Mouse (Mus musculus): ENCODE results near the gene Hmgcl. TPM values are rescaled to one million over a fixed set of nuclear protein-coding genes. Genes with fewer than 3 reads are reported as not detected.

Gene Hmgcl
- polyA plus RNA-seq, 1 experiment = 76.6 TPM

GRCm38 (mm10) chr4:135920304-135921241, 25.7 kb upstream of the Hmgcl start, which contains the start of gene Fuca1:
Gene Fuca1 (plus strand): TSS chr4:135920735.
- Histone ChIP-seq H3K4me1 (ENCODE audit: control insufficient read depth, insufficient read depth, insufficient read length, low read length) (peaks cover 18% of the 10 kb centered on the region), H3K4me3 (ENCODE audit: low read depth, low read length) (peak within 1 kb of the TSS; percentile 88), H3K36me3 (ENCODE audit: control insufficient read depth, insufficient read depth, low read length) (peaks cover 17% of the 10 kb centered on the region), H3K27me3 (ENCODE audit: control insufficient read depth, insufficient read depth, low read length) (no peaks in the 10 kb centered on the region), H3K27ac (ENCODE audit: insufficient read depth, low read depth, low read length) (peak within 1 kb of the TSS; percentile 91)
- WGBS = under 1% methylated on average over 60 of the region's 60 CpGs
- TF ChIP-seq POLR2A (IDR thresholded peaks at IDR 0.05; ENCODE audit: low read depth, low read length) (peak; percentile 60; the same call in 1 of the 2 replicates), CTCF (IDR thresholded peaks at IDR 0.05; ENCODE audit: extremely low read depth, insufficient read length, insufficient replicate concordance, low read depth, low read length) (peak; percentile 98)

GRCm38 (mm10) chr4:135921257-135922120, 24.8 kb upstream of the Hmgcl start:
- Histone ChIP-seq H3K4me3 (ENCODE audit: low read depth, low read length) (peak overlapping the region; percentile 88), H3K4me1 (ENCODE audit: control insufficient read depth, insufficient read depth, insufficient read length, low read length) (peaks cover 18% of the 10 kb centered on the region), H3K27ac (ENCODE audit: insufficient read depth, low read depth, low read length) (peak overlapping the region; percentile 91), H3K27me3 (ENCODE audit: control insufficient read depth, insufficient read depth, low read length) (no peaks in the 10 kb centered on the region), H3K36me3 (ENCODE audit: control insufficient read depth, insufficient read depth, low read length) (peaks cover 26% of the 10 kb centered on the region)
- 1% methylated on average over 26 of the region's 26 CpGs for WGBS
- no peak; the same call in 1 of the 2 replicates for TF ChIP-seq CTCF (IDR thresholded peaks at IDR 0.05; ENCODE audit: extremely low read depth, insufficient read length, insufficient replicate concordance, low read depth, low read length)
- peak; percentile 65; the same call in 1 of the 2 replicates for TF ChIP-seq POLR2A (IDR thresholded peaks at IDR 0.05; ENCODE audit: low read depth, low read length)

GRCm38 (mm10) chr4:135922190-135922589, 24.1 kb upstream of the Hmgcl start:
- TF ChIP-seq CTCF (IDR thresholded peaks at IDR 0.05; ENCODE audit: extremely low read depth, insufficient read length, insufficient replicate concordance, low read depth, low read length) (no peak), POLR2A (IDR thresholded peaks at IDR 0.05; ENCODE audit: low read depth, low read length) (no peak)
- H3K4me1 ChIP-seq (ENCODE audit: control insufficient read depth, insufficient read depth, insufficient read length, low read length) = peaks cover 18% of the 10 kb centered on the region
- 24% methylated on average over 1 of the region's 1 CpGs for WGBS
- H3K4me3 ChIP-seq (ENCODE audit: low read depth, low read length) = no peak overlapping the region
- H3K27ac ChIP-seq (ENCODE audit: insufficient read depth, low read depth, low read length) = no peak overlapping the region
- H3K27me3 ChIP-seq (ENCODE audit: control insufficient read depth, insufficient read depth, low read length) = no peaks in the 10 kb centered on the region
- peaks cover 30% of the 10 kb centered on the region for H3K36me3 ChIP-seq (ENCODE audit: control insufficient read depth, insufficient read depth, low read length)

DNA sequence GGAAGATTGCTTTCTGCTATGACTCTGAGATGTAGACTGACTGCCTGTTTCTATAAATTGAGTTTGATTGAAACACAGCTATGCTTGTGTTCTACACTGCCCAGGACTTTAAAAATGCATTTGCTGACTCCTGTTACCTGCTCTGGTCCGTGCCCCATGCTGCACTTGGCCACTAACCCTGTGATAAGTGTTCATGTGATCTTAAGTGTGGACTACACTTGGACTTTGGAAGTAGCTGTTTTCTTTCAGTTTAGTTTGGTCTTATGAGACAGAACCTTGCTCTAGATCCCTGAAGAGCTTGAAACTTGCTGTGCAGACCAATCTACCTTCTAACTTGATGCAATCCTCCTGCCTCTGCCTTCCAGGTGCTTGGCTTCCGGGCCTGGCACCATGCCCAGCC, 21.8 kb upstream of the Hmgcl start:
- H3K27ac ChIP-seq (ENCODE audit: insufficient read depth, low read depth, low read length) = peak overlapping the region; percentile 62; the same call in 1 of the 2 replicates
- 37% methylated on average over 2 of the region's 2 CpGs for WGBS

GRCm38 (mm10) chr4:135925341-135925740, 20.9 kb upstream of the Hmgcl start:
- TF ChIP-seq CTCF (IDR thresholded peaks at IDR 0.05; ENCODE audit: extremely low read depth, insufficient read length, insufficient replicate concordance, low read depth, low read length) (no peak), POLR2A (IDR thresholded peaks at IDR 0.05; ENCODE audit: low read depth, low read length) (no peak)
- WGBS = 48% methylated on average over 5 of the region's 5 CpGs
- H3K36me3 ChIP-seq (ENCODE audit: control insufficient read depth, insufficient read depth, low read length) = peaks cover 39% of the 10 kb centered on the region
- no peaks in the 10 kb centered on the region for H3K27me3 ChIP-seq (ENCODE audit: control insufficient read depth, insufficient read depth, low read length)
- no peak overlapping the region for H3K4me3 ChIP-seq (ENCODE audit: low read depth, low read length)
- peaks cover 9% of the 10 kb centered on the region; the same call in 1 of the 2 replicates for H3K4me1 ChIP-seq (ENCODE audit: control insufficient read depth, insufficient read depth, insufficient read length, low read length)
- no peak overlapping the region for H3K27ac ChIP-seq (ENCODE audit: insufficient read depth, low read depth, low read length)

More for the DNA sequence above, 21.8 kb upstream of the Hmgcl start:
- Histone ChIP-seq H3K36me3 (ENCODE audit: control insufficient read depth, insufficient read depth, low read length) (peaks cover 33% of the 10 kb centered on the region), H3K27me3 (ENCODE audit: control insufficient read depth, insufficient read depth, low read length) (no peaks in the 10 kb centered on the region), H3K4me1 (ENCODE audit: control insufficient read depth, insufficient read depth, insufficient read length, low read length) (peaks cover 12% of the 10 kb centered on the region; the same call in 1 of the 2 replicates), H3K4me3 (ENCODE audit: low read depth, low read length) (no peak overlapping the region)
- no peak for TF ChIP-seq CTCF (IDR thresholded peaks at IDR 0.05; ENCODE audit: extremely low read depth, insufficient read length, insufficient replicate concordance, low read depth, low read length)
- TF ChIP-seq POLR2A (IDR thresholded peaks at IDR 0.05; ENCODE audit: low read depth, low read length) = no peak

DNA sequence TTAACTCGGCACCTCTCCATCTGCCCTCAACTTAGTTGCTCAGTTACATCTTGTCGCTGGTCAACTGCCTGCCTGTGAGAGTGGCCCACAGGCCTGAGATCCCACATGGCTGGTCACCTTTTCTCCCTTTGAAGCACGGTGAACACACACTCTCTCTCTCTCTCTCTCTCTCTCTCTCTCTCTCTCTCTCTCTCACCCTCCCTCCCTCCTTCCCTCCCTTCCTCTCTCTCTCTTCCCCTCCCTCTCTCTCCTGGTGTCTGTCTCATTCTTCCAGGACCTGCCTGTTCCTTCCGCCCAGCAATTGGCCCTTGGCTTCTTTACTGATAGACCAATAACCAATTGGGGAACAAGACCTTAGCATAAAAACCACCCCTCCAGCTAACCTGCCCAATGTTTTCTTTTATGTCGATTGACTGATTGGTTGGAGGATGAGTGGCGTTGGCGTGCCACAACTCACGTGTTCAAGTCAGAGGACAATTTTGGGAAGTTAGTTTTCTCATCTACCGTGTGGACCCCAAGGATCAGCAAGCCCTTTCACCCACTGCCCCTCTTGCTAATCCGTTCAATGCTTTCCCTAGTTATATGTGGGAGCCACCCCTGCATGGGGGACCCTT, 19.9 kb upstream of the Hmgcl start:
- peaks cover 9% of the 10 kb centered on the region; the same call in 1 of the 2 replicates for H3K4me1 ChIP-seq (ENCODE audit: control insufficient read depth, insufficient read depth, insufficient read length, low read length)
- H3K4me3 ChIP-seq (ENCODE audit: low read depth, low read length) = no peak overlapping the region
- H3K36me3 ChIP-seq (ENCODE audit: control insufficient read depth, insufficient read depth, low read length) = peaks cover 48% of the 10 kb centered on the region
- 89% methylated on average over 10 of the region's 10 CpGs for WGBS
- no peak for TF ChIP-seq CTCF (IDR thresholded peaks at IDR 0.05; ENCODE audit: extremely low read depth, insufficient read length, insufficient replicate concordance, low read depth, low read length)
- no peak for TF ChIP-seq POLR2A (IDR thresholded peaks at IDR 0.05; ENCODE audit: low read depth, low read length)
- H3K27ac ChIP-seq (ENCODE audit: insufficient read depth, low read depth, low read length) = no peak overlapping the region
- H3K27me3 ChIP-seq (ENCODE audit: control insufficient read depth, insufficient read depth, low read length) = no peaks in the 10 kb centered on the region
